Mouse (Mus musculus): ENCODE results near the gene Cdkn2aip. TPM values are rescaled to one million over a fixed set of nuclear protein-coding genes. Genes with fewer than 3 reads are reported as not detected.

Gene Cdkn2aip
- total RNA-seq, 1 experiment from 2014 or later = 35.9 TPM

DNA sequence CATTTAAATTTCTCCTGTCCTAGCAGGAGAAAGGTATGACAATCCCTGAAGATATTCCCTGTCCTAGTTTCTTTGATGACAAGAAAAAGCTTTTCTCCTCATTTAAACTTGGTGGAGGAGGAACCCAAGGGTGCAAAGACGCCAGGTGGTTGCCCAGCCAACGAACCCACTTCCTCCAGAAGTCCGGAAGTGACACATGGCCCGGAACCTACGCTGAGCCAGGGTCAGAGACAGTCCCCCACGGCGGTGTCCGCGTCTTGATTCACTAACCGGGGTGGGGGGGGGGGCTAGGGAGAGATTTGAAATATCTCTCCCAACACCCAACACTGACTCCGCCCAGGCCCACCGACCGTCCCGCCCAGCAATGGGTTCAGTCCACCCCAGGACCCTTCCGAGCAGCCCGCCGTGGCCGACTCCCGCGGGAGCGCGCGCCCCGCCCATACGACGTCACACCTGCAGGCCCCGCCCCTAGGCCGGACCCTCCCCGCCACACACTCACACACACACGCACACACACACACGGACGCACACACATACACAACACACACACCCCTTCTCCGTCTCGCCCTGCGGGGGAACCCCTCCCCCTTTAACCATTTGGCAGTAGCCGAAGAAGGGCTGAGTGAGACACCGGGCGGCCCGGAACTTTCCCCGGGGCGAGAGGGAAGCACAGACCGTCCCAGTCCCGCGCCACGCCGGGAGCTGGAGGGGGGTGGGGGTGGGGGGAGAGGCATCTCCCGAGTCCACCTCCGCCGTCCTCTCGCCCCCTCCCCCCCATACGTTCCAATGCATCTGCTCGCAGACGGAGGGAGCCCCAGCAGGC is 40.2 kb downstream of the Cdkn2aip start:
- ATAC-seq (replicated peaks; ENCODE audit: insufficient number of reproducible peaks, low FRiP score, low TSS enrichment, poor library complexity, severe bottlenecking) = peak; percentile 69

DNA sequence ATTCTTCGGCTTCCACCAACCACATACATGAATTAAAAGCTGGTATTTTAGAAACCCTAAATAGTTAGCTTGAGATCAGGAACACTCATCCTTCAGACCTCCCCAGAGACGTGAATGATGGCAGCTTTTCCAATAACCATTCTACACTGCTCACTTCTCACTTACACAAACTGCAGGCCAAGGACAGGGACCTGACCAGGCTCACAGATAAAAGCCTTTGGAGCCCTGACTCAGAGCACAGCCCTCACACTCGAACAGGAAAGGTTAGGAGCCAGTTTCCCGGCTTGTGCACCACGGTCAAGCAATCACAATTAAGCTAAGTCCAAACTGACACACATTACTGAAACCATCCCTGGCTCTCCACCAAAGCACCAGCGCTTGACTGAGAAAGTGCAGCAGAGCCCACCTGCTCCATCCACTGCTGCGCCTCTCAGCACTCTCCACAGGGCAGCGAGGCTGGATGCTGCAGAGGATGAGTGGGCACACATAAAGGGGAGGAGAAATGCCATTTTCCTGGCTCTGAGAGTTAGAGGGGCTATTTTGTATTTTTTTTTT is 49.4 kb downstream of the Cdkn2aip start:
- no peak for ATAC-seq (replicated peaks; ENCODE audit: insufficient number of reproducible peaks, low FRiP score, low TSS enrichment, poor library complexity, severe bottlenecking)

- ATAC-seq (replicated peaks; ENCODE audit: insufficient number of reproducible peaks, low FRiP score, low TSS enrichment, poor library complexity, severe bottlenecking) = no peak
These were observed 50.5 kb downstream of the Cdkn2aip start for GRCm38 (mm10) chr8:47663201-47663600.

- ATAC-seq (replicated peaks; ENCODE audit: insufficient number of reproducible peaks, low FRiP score, low TSS enrichment, poor library complexity, severe bottlenecking) = no peak
These were observed 51.0 kb downstream of the Cdkn2aip start for GRCm38 (mm10) chr8:47662716-47663115.

GRCm38 (mm10) chr8:47660394-47660793 is 53.3 kb downstream of the Cdkn2aip start:
- ATAC-seq (replicated peaks; ENCODE audit: insufficient number of reproducible peaks, low FRiP score, low TSS enrichment, poor library complexity, severe bottlenecking) = no peak

DNA sequence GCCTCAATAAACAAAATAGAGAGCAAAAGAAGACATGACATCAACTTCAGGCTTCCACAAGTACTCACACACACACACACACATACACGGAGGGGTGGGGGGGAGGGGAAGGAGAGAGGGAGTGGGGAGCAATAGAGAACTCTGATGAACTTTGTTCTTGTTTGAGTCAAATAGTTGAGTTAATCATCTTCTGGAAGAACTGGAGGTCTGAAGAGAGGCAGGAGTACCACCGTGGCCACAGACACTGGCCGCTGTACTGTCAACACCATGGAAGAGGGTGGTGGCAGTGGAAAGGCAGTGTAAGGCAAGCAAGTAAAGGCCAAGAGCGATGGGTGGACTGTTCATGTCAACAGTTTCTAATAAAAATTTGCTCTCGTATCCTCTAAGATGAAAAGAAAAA is 54.3 kb downstream of the Cdkn2aip start:
- no peak for ATAC-seq (replicated peaks; ENCODE audit: insufficient number of reproducible peaks, low FRiP score, low TSS enrichment, poor library complexity, severe bottlenecking)

Other genes with a start within 250 kb of the Cdkn2aip start
- 58.1 to 65.5 TPM (median 63.3 TPM) in 3 replicates for gene Trappc11, start 180.5 kb downstream of the Cdkn2aip start, total RNA-seq (2017)
- gene Rwdd4a, start 180.3 kb downstream of the Cdkn2aip start, total RNA-seq (2017) = 11.5 to 18.2 TPM (median 12.5 TPM) in 3 replicates
- 32.9 to 78.1 TPM (median 39.0 TPM) in 3 replicates for gene Ing2, start 38.4 kb downstream of the Cdkn2aip start, total RNA-seq (2017)
- gene Cldn24, start 108.2 kb upstream of the Cdkn2aip start, total RNA-seq (2017) = not detected in 3 replicates
- not detected in 3 replicates for gene Cldn22, start 110.5 kb upstream of the Cdkn2aip start, total RNA-seq (2017)

Data from monocyte, adult 5-6 weeks (primary cell).